Mouse (Mus musculus): Measurements from ENCODE around the gene Npas4. TPM values are rescaled to one million over a fixed set of nuclear protein-coding genes. Genes with fewer than 3 reads are reported as not detected.
A peak's percentile ranks its signal among the peaks of the same experiment; 100 is the strongest.

Npas4 gene
- polyA plus RNA-seq, 1 experiment: 0.59 TPM

- peaks cover 9% of the 10 kb centered on the region for H3K4me1 ChIP-seq (replicated peaks; ENCODE audit: control insufficient read depth, insufficient read depth, low read length)
- H3K27ac ChIP-seq (ENCODE audit: control insufficient read depth, insufficient read depth, low read length): no peak overlapping the region
- no peak overlapping the region for H3K4me3 ChIP-seq (ENCODE audit: control insufficient read depth, insufficient read depth, low read length)
- TF ChIP-seq POLR2A (IDR thresholded peaks at IDR 0.05; ENCODE audit: control insufficient read depth, extremely low read depth, insufficient read depth, low read length, poor library complexity) (no peak), CTCF (IDR thresholded peaks at IDR 0.05; ENCODE audit: borderline replicate concordance, control insufficient read depth, extremely low read depth, insufficient read depth, low read length, poor library complexity) (no peak)
- DNase-seq: no peak
- H3K36me3 ChIP-seq (ENCODE audit: control insufficient read depth, insufficient read depth, low read length): no peaks in the 10 kb centered on the region
- 96% methylated on average over 8 of the region's 8 CpGs for WGBS
- no peaks in the 10 kb centered on the region for H3K27me3 ChIP-seq (ENCODE audit: control insufficient read depth, insufficient read depth, low read length)
These were observed 36.0 kb upstream of the Npas4 start for GRCm38 (mm10) chr19:5026111-5026510.

- H3K27ac ChIP-seq (ENCODE audit: control insufficient read depth, insufficient read depth, low read length): peak within 1 kb of the TSS; percentile 14
- WGBS: under 1% methylated on average over 62 of the region's 62 CpGs
- DNase-seq: peak; percentile 85
- H3K36me3 ChIP-seq (ENCODE audit: control insufficient read depth, insufficient read depth, low read length): no peaks in the 10 kb centered on the region
- H3K4me1 ChIP-seq (replicated peaks; ENCODE audit: control insufficient read depth, insufficient read depth, low read length): peaks cover 9% of the 10 kb centered on the region
- TF ChIP-seq CTCF (IDR thresholded peaks at IDR 0.05; ENCODE audit: borderline replicate concordance, control insufficient read depth, extremely low read depth, insufficient read depth, low read length, poor library complexity): 0 out of 2 replicates have a peak, but pooled peaks have one; percentile 38
- peak; percentile 43; the same call in 1 of the 2 replicates for TF ChIP-seq POLR2A (IDR thresholded peaks at IDR 0.05; ENCODE audit: control insufficient read depth, extremely low read depth, insufficient read depth, low read length, poor library complexity)
- H3K4me3 ChIP-seq (ENCODE audit: control insufficient read depth, insufficient read depth, low read length): peak within 1 kb of the TSS; percentile 53
- no peaks in the 10 kb centered on the region for H3K27me3 ChIP-seq (ENCODE audit: control insufficient read depth, insufficient read depth, low read length)
These were observed 33.7 kb upstream of the Npas4 start, which contains the start of gene Slc29a2 for GRCm38 (mm10) chr19:5023621-5024479. Gene Slc29a2, plus strand, starts transcription at chr19:5023860.

GRCm38 (mm10) chr19:5021416-5021815 is 31.3 kb upstream of the Npas4 start:
- Histone ChIP-seq H3K4me1 (replicated peaks; ENCODE audit: control insufficient read depth, insufficient read depth, low read length) (peaks cover 9% of the 10 kb centered on the region), H3K4me3 (ENCODE audit: control insufficient read depth, insufficient read depth, low read length) (no peak overlapping the region), H3K36me3 (ENCODE audit: control insufficient read depth, insufficient read depth, low read length) (no peaks in the 10 kb centered on the region), H3K27me3 (ENCODE audit: control insufficient read depth, insufficient read depth, low read length) (no peaks in the 10 kb centered on the region), H3K27ac (ENCODE audit: control insufficient read depth, insufficient read depth, low read length) (no peak overlapping the region)
- DNase-seq: no peak
- 96% methylated on average over 2 of the region's 2 CpGs for WGBS
- TF ChIP-seq CTCF (IDR thresholded peaks at IDR 0.05; ENCODE audit: borderline replicate concordance, control insufficient read depth, extremely low read depth, insufficient read depth, low read length, poor library complexity) (no peak), POLR2A (IDR thresholded peaks at IDR 0.05; ENCODE audit: control insufficient read depth, extremely low read depth, insufficient read depth, low read length, poor library complexity) (no peak)

GRCm38 (mm10) chr19:5018191-5018590 is 28.1 kb upstream of the Npas4 start:
- Histone ChIP-seq H3K36me3 (ENCODE audit: control insufficient read depth, insufficient read depth, low read length) (no peaks in the 10 kb centered on the region), H3K4me3 (ENCODE audit: control insufficient read depth, insufficient read depth, low read length) (no peak overlapping the region), H3K4me1 (replicated peaks; ENCODE audit: control insufficient read depth, insufficient read depth, low read length) (peaks cover under 1% of the 10 kb centered on the region), H3K27me3 (ENCODE audit: control insufficient read depth, insufficient read depth, low read length) (no peaks in the 10 kb centered on the region), H3K27ac (ENCODE audit: control insufficient read depth, insufficient read depth, low read length) (no peak overlapping the region)
- no peak for DNase-seq
- whole genome bisulfite sequencing: 96% methylated on average over 3 of the region's 3 CpGs
- TF ChIP-seq CTCF (IDR thresholded peaks at IDR 0.05; ENCODE audit: borderline replicate concordance, control insufficient read depth, extremely low read depth, insufficient read depth, low read length, poor library complexity): no peak
- no peak for TF ChIP-seq POLR2A (IDR thresholded peaks at IDR 0.05; ENCODE audit: control insufficient read depth, extremely low read depth, insufficient read depth, low read length, poor library complexity)

- Histone ChIP-seq H3K4me1 (replicated peaks; ENCODE audit: control insufficient read depth, insufficient read depth, low read length) (no peaks in the 10 kb centered on the region), H3K4me3 (ENCODE audit: control insufficient read depth, insufficient read depth, low read length) (no peak overlapping the region), H3K36me3 (ENCODE audit: control insufficient read depth, insufficient read depth, low read length) (no peaks in the 10 kb centered on the region), H3K27ac (ENCODE audit: control insufficient read depth, insufficient read depth, low read length) (no peak overlapping the region), H3K27me3 (ENCODE audit: control insufficient read depth, insufficient read depth, low read length) (no peaks in the 10 kb centered on the region)
- no peak for TF ChIP-seq POLR2A (IDR thresholded peaks at IDR 0.05; ENCODE audit: control insufficient read depth, extremely low read depth, insufficient read depth, low read length, poor library complexity)
- no peak for TF ChIP-seq CTCF (IDR thresholded peaks at IDR 0.05; ENCODE audit: borderline replicate concordance, control insufficient read depth, extremely low read depth, insufficient read depth, low read length, poor library complexity)
- no peak for DNase-seq
- WGBS: 96% methylated on average over 4 of the region's 4 CpGs
These were observed 27.5 kb upstream of the Npas4 start for GRCm38 (mm10) chr19:5017611-5018010.

- TF ChIP-seq CTCF (IDR thresholded peaks at IDR 0.05; ENCODE audit: borderline replicate concordance, control insufficient read depth, extremely low read depth, insufficient read depth, low read length, poor library complexity) (peak; percentile 70; the same call in 1 of the 2 replicates), POLR2A (IDR thresholded peaks at IDR 0.05; ENCODE audit: control insufficient read depth, extremely low read depth, insufficient read depth, low read length, poor library complexity) (no peak)
- DNase-seq: peak; percentile 77
- no peaks in the 10 kb centered on the region for H3K4me1 ChIP-seq (replicated peaks; ENCODE audit: control insufficient read depth, insufficient read depth, low read length)
- no peaks in the 10 kb centered on the region for H3K27me3 ChIP-seq (ENCODE audit: control insufficient read depth, insufficient read depth, low read length)
- H3K27ac ChIP-seq (ENCODE audit: control insufficient read depth, insufficient read depth, low read length): no peak overlapping the region
- H3K4me3 ChIP-seq (ENCODE audit: control insufficient read depth, insufficient read depth, low read length): no peak overlapping the region
- WGBS: 28% methylated on average over 12 of the region's 12 CpGs
- H3K36me3 ChIP-seq (ENCODE audit: control insufficient read depth, insufficient read depth, low read length): no peaks in the 10 kb centered on the region
These were observed 26.7 kb upstream of the Npas4 start for GRCm38 (mm10) chr19:5016782-5017181.

All from thymus, adult 2 months (tissue).